Mouse (Mus musculus): ENCODE results near the gene Grifin. TPM values are rescaled to one million over a fixed set of nuclear protein-coding genes. Genes with fewer than 3 reads are reported as not detected.

Grifin gene
- polyA plus RNA-seq (2014; fragmentation: Illumina TruSeq; extraction: RNeasy Lipid Tissue Mini Kit (QIAGEN cat#74804); ENCODE audit: low read depth, low replicate concordance) = not detected

DNA sequence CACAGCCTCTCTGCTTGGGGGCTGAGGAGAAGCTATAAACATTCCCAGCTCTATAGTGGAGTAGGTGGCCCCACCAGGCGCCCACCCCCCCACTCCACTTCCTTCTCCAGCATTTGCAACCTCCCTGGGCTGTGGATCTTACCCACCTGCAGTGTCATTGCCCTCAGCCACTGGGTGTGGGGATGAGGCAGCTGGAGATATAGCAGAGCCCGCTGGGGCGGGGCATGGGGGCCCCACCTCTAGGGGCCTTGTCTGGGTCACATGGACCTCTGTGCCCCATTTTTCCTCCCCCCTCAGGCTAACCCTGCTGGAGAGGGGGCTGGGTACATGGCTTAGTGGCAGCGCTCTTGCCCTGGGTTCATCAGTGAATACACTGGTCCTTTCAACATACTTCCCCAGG, at the start of gene Grifin:
Gene Grifin, minus strand, starts transcription at position 176 of the 400 bp plus-strand sequence.

DNA sequence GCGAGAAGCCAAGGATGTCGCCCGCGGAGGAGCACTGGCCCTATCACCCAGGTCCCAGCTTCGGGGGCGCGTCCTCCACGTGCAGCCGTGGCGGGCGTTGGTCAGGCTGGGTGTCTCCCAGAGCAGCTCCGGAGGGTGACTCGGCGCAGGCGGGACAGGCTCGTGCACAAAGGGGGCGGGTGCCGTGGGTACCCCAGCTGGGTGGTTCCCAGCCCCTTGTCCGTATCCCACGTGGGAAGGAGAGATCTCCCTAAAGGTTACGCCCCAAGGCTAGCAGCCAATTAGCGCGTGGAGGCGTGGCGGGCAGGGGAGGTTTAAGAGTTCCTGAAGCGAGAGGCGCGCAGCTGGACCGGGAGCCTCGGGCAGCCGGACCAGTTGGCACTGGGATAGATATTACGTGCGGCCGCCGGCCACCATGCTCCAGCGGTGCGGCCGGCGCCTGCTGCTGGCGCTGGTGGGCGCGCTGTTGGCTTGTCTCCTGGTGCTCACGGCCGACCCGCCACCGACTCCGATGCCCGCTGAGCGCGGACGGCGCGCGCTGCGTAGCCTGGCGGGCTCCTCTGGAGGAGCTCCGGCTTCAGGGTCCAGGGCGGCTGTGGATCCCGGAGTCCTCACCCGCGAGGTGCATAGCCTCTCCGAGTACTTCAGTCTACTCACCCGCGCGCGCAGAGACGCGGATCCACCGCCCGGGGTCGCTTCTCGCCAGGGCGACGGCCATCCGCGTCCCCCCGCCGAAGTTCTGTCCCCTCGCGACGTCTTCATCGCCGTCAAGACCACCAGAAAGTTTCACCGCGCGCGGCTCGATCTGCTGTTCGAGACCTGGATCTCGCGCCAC, 42.3 kb upstream of the Grifin start, which contains the start of gene Lfng:
Gene Lfng, plus strand, starts transcription at position 320 of the 835 bp plus-strand sequence.

Other genes starting within 250 kb of the Grifin start
- 0.29 TPM for gene Mad1l1, start 243.5 kb downstream of the Grifin start, polyA plus RNA-seq (2014; fragmentation: Illumina TruSeq; extraction: RNeasy Lipid Tissue Mini Kit (QIAGEN cat#74804); ENCODE audit: low read depth, low replicate concordance)
- gene Nudt1, start 243.4 kb downstream of the Grifin start, polyA plus RNA-seq (2014; fragmentation: Illumina TruSeq; extraction: RNeasy Lipid Tissue Mini Kit (QIAGEN cat#74804); ENCODE audit: low read depth, low replicate concordance) = 3.6 TPM
- gene Mrm2, start 233.2 kb downstream of the Grifin start, polyA plus RNA-seq (2014; fragmentation: Illumina TruSeq; extraction: RNeasy Lipid Tissue Mini Kit (QIAGEN cat#74804); ENCODE audit: low read depth, low replicate concordance) = 1.6 TPM
- 0.29 TPM for gene Snx8, start 175.8 kb downstream of the Grifin start, polyA plus RNA-seq (2014; fragmentation: Illumina TruSeq; extraction: RNeasy Lipid Tissue Mini Kit (QIAGEN cat#74804); ENCODE audit: low read depth, low replicate concordance)
- 18.3 TPM for gene Eif3b, start 145.7 kb downstream of the Grifin start, polyA plus RNA-seq (2014; fragmentation: Illumina TruSeq; extraction: RNeasy Lipid Tissue Mini Kit (QIAGEN cat#74804); ENCODE audit: low read depth, low replicate concordance)
- not detected for gene Gm4869, start 119.4 kb downstream of the Grifin start, polyA plus RNA-seq (2014; fragmentation: Illumina TruSeq; extraction: RNeasy Lipid Tissue Mini Kit (QIAGEN cat#74804); ENCODE audit: low read depth, low replicate concordance)
- not detected for gene Chst12, start 59.5 kb downstream of the Grifin start, polyA plus RNA-seq (2014; fragmentation: Illumina TruSeq; extraction: RNeasy Lipid Tissue Mini Kit (QIAGEN cat#74804); ENCODE audit: low read depth, low replicate concordance)
- 0.48 TPM for gene Lfng, start 42.2 kb upstream of the Grifin start, polyA plus RNA-seq (2014; fragmentation: Illumina TruSeq; extraction: RNeasy Lipid Tissue Mini Kit (QIAGEN cat#74804); ENCODE audit: low read depth, low replicate concordance)
- 0.32 TPM for gene Ttyh3, start 84.0 kb upstream of the Grifin start, polyA plus RNA-seq (2014; fragmentation: Illumina TruSeq; extraction: RNeasy Lipid Tissue Mini Kit (QIAGEN cat#74804); ENCODE audit: low read depth, low replicate concordance)
- 0.72 TPM for gene Iqce, start 137.3 kb upstream of the Grifin start, polyA plus RNA-seq (2014; fragmentation: Illumina TruSeq; extraction: RNeasy Lipid Tissue Mini Kit (QIAGEN cat#74804); ENCODE audit: low read depth, low replicate concordance)
- 1.6 TPM for gene Brat1, start 139.9 kb upstream of the Grifin start, polyA plus RNA-seq (2014; fragmentation: Illumina TruSeq; extraction: RNeasy Lipid Tissue Mini Kit (QIAGEN cat#74804); ENCODE audit: low read depth, low replicate concordance)
- not detected for gene Amz1, start 159.1 kb upstream of the Grifin start, polyA plus RNA-seq (2014; fragmentation: Illumina TruSeq; extraction: RNeasy Lipid Tissue Mini Kit (QIAGEN cat#74804); ENCODE audit: low read depth, low replicate concordance)

Data from liver, adult 10 weeks (tissue).